Mouse (Mus musculus): ENCODE measurements around the gene Capns2. TPM values are rescaled to one million over a fixed set of nuclear protein-coding genes. Genes with fewer than 3 reads are reported as not detected.

The Capns2 gene
- polyA plus RNA-seq (2012; rRNA removed), result 1.7 TPM in 2 replicates

GRCm38 (mm10) chr8:92901107-92901506 is at the start of gene Capns2:
Gene Capns2, plus strand, starts transcription at chr8:92901407.
- H3K4me1 ChIP-seq (ENCODE audit: control insufficient read depth, insufficient read depth, low read length), result peaks cover 6% of the 10 kb centered on the region
- H3K27me3 ChIP-seq (ENCODE audit: control insufficient read depth, insufficient read depth, low read length), result no peaks in the 10 kb centered on the region
- no peak within 1 kb of the TSS for H3K27ac ChIP-seq (ENCODE audit: control insufficient read depth, insufficient read depth, low read depth, low read length)
- no peaks in the 10 kb centered on the region for H3K36me3 ChIP-seq (ENCODE audit: control insufficient read depth, insufficient read depth, low read length)
- TF ChIP-seq POLR2A (IDR thresholded peaks at IDR 0.05; ENCODE audit: control insufficient read depth, low read depth, low read length) (no peak), CTCF (IDR thresholded peaks at IDR 0.05; ENCODE audit: control insufficient read depth, insufficient read depth, insufficient replicate concordance, low read depth, low read length) (no peak)
- H3K4me3 ChIP-seq (ENCODE audit: control insufficient read depth, low read depth, low read length), result no peak within 1 kb of the TSS

- TF ChIP-seq CTCF (IDR thresholded peaks at IDR 0.05; ENCODE audit: control insufficient read depth, insufficient read depth, insufficient replicate concordance, low read depth, low read length) (no peak), POLR2A (IDR thresholded peaks at IDR 0.05; ENCODE audit: control insufficient read depth, low read depth, low read length) (no peak)
- Histone ChIP-seq H3K4me3 (ENCODE audit: control insufficient read depth, low read depth, low read length) (no peak overlapping the region), H3K27ac (ENCODE audit: control insufficient read depth, insufficient read depth, low read depth, low read length) (no peak overlapping the region), H3K36me3 (ENCODE audit: control insufficient read depth, insufficient read depth, low read length) (no peaks in the 10 kb centered on the region), H3K27me3 (ENCODE audit: control insufficient read depth, insufficient read depth, low read length) (no peaks in the 10 kb centered on the region), H3K4me1 (ENCODE audit: control insufficient read depth, insufficient read depth, low read length) (peaks cover 7% of the 10 kb centered on the region)
Observed at GRCm38 (mm10) chr8:92853188-92853983, 47.8 kb upstream of the Capns2 start.

GRCm38 (mm10) chr8:92854673-92855072 is 46.5 kb upstream of the Capns2 start:
- no peaks in the 10 kb centered on the region for H3K27me3 ChIP-seq (ENCODE audit: control insufficient read depth, insufficient read depth, low read length)
- no peak overlapping the region for H3K27ac ChIP-seq (ENCODE audit: control insufficient read depth, insufficient read depth, low read depth, low read length)
- TF ChIP-seq CTCF (IDR thresholded peaks at IDR 0.05; ENCODE audit: control insufficient read depth, insufficient read depth, insufficient replicate concordance, low read depth, low read length), result no peak
- TF ChIP-seq POLR2A (IDR thresholded peaks at IDR 0.05; ENCODE audit: control insufficient read depth, low read depth, low read length), result no peak
- H3K4me3 ChIP-seq (ENCODE audit: control insufficient read depth, low read depth, low read length), result no peak overlapping the region
- peaks cover 7% of the 10 kb centered on the region for H3K4me1 ChIP-seq (ENCODE audit: control insufficient read depth, insufficient read depth, low read length)
- H3K36me3 ChIP-seq (ENCODE audit: control insufficient read depth, insufficient read depth, low read length), result no peaks in the 10 kb centered on the region

- Histone ChIP-seq H3K27me3 (ENCODE audit: control insufficient read depth, insufficient read depth, low read length) (no peaks in the 10 kb centered on the region), H3K27ac (ENCODE audit: control insufficient read depth, insufficient read depth, low read depth, low read length) (no peak within 1 kb of the TSS), H3K4me3 (ENCODE audit: control insufficient read depth, low read depth, low read length) (peak within 1 kb of the TSS; percentile 47), H3K4me1 (ENCODE audit: control insufficient read depth, insufficient read depth, low read length) (peaks cover 7% of the 10 kb centered on the region), H3K36me3 (ENCODE audit: control insufficient read depth, insufficient read depth, low read length) (no peaks in the 10 kb centered on the region)
- TF ChIP-seq CTCF (IDR thresholded peaks at IDR 0.05; ENCODE audit: control insufficient read depth, insufficient read depth, insufficient replicate concordance, low read depth, low read length) (no peak), POLR2A (IDR thresholded peaks at IDR 0.05; ENCODE audit: control insufficient read depth, low read depth, low read length) (no peak)
Observed at GRCm38 (mm10) chr8:92855171-92855894, 45.9 kb upstream of the Capns2 start, which contains the start of gene Lpcat2. Gene Lpcat2, plus strand, starts transcription at chr8:92855339.

- Histone ChIP-seq H3K4me3 (ENCODE audit: control insufficient read depth, low read depth, low read length) (no peak overlapping the region), H3K27me3 (ENCODE audit: control insufficient read depth, insufficient read depth, low read length) (no peaks in the 10 kb centered on the region), H3K36me3 (ENCODE audit: control insufficient read depth, insufficient read depth, low read length) (no peaks in the 10 kb centered on the region), H3K4me1 (ENCODE audit: control insufficient read depth, insufficient read depth, low read length) (peaks cover 7% of the 10 kb centered on the region), H3K27ac (ENCODE audit: control insufficient read depth, insufficient read depth, low read depth, low read length) (no peak overlapping the region)
- TF ChIP-seq CTCF (IDR thresholded peaks at IDR 0.05; ENCODE audit: control insufficient read depth, insufficient read depth, insufficient replicate concordance, low read depth, low read length) (no peak), POLR2A (IDR thresholded peaks at IDR 0.05; ENCODE audit: control insufficient read depth, low read depth, low read length) (no peak)
Observed at GRCm38 (mm10) chr8:92856273-92856986, 44.8 kb upstream of the Capns2 start.

GRCm38 (mm10) chr8:92858475-92859182 is 42.6 kb upstream of the Capns2 start:
- Histone ChIP-seq H3K27me3 (ENCODE audit: control insufficient read depth, insufficient read depth, low read length) (no peaks in the 10 kb centered on the region), H3K4me3 (ENCODE audit: control insufficient read depth, low read depth, low read length) (no peak overlapping the region), H3K27ac (ENCODE audit: control insufficient read depth, insufficient read depth, low read depth, low read length) (no peak overlapping the region), H3K36me3 (ENCODE audit: control insufficient read depth, insufficient read depth, low read length) (no peaks in the 10 kb centered on the region), H3K4me1 (ENCODE audit: control insufficient read depth, insufficient read depth, low read length) (peaks cover 7% of the 10 kb centered on the region)
- TF ChIP-seq POLR2A (IDR thresholded peaks at IDR 0.05; ENCODE audit: control insufficient read depth, low read depth, low read length) (no peak), CTCF (IDR thresholded peaks at IDR 0.05; ENCODE audit: control insufficient read depth, insufficient read depth, insufficient replicate concordance, low read depth, low read length) (no peak)
